Mouse (Mus musculus): Measurements from ENCODE around the gene Tspan5. TPM values are rescaled to one million over a fixed set of nuclear protein-coding genes. Genes with fewer than 3 reads are reported as not detected.

Tspan5 gene
- polyA plus RNA-seq, 1 experiment: 23.8 TPM

GRCm38 (mm10) chr3:138955220-138955619, 213.2 kb downstream of the Tspan5 start:
- no peak for DNase-seq
- no peak overlapping the region for H3K27ac ChIP-seq (ENCODE audit: insufficient read depth, low read depth, low read length)
- H3K4me3 ChIP-seq (ENCODE audit: insufficient read depth, low read depth, low read length): no peak overlapping the region
- WGBS: 93% methylated on average over 7 of the region's 7 CpGs
- no peak for TF ChIP-seq POLR2A (IDR thresholded peaks at IDR 0.05; ENCODE audit: low read depth, low read length)
- no peak for TF ChIP-seq CTCF (conservative IDR thresholded peaks at IDR 0.05; ENCODE audit: insufficient read depth, insufficient read length, low read depth, low read length)
- peaks cover 3% of the 10 kb centered on the region for H3K36me3 ChIP-seq (ENCODE audit: control insufficient read depth, insufficient read depth, low read length)
- H3K4me1 ChIP-seq (ENCODE audit: control insufficient read depth, insufficient read depth, low read length): no peaks in the 10 kb centered on the region
- no peaks in the 10 kb centered on the region for H3K27me3 ChIP-seq (replicated peaks; ENCODE audit: control insufficient read depth, insufficient read depth, low read length)

Other genes starting within 250 kb of the Tspan5 start
- gene Eif4e, start 216.0 kb upstream of the Tspan5 start, polyA plus RNA-seq (2012; rRNA removed): 17.5 and 33.6 TPM in 2 replicates